Mouse (Mus musculus) small intestine, adult 2 months (tissue): ENCODE data around the gene Mprip.

ENCODE experiments used
- CTCF ChIP-seq: fragments of 200-500 bp; IDR thresholded peaks from 2 replicates; pipeline ENCODE4 v1.5.1; 2012; ENCODE audit warnings: low read depth, mild to moderate bottlenecking, control low read depth, inconsistent platforms, low read length, moderate library complexity, mixed read lengths; ENCODE audit not compliant: insufficient replicate concordance, insufficient read length; ENCODE audit errors: extremely low read depth
- POLR2A ChIP-seq: fragments of 200-500 bp; IDR thresholded peaks from 2 replicates; pipeline ENCODE4 v1.6.1; 2012; ENCODE audit warnings: low read depth, mild to moderate bottlenecking, control low read depth, inconsistent platforms, low read length, moderate library complexity

DNA sequence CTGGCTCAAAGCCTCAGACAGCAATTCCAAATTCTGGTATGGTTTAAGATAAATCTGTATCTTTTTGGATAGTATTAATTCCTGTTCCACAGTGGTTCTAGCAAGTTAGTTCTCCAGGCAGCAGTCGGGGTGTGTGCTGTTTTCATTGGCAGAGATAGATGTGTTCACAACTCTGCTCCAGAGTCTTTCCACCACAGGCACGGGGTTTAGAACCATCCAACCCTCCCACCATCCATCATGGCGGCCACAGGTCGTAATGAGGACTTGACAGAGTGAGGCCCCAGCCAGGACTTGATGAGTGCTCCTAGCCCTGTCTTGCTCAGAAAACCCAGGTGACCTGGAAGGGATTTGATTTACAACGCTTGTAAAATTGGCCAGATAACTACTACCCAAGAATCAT is 19.0 kb downstream of the Mprip start:
- no peak for TF ChIP-seq CTCF
- no peak for TF ChIP-seq POLR2A
